Mouse (Mus musculus) spleen, adult 2 months (tissue): Measurements from ENCODE around the gene Usp12. TPM values are rescaled to one million over a fixed set of nuclear protein-coding genes. Genes with fewer than 3 reads are reported as not detected.

Source experiments
- DNase-seq, 2 experiments: peaks; one replicate each; pipeline versions ENCODE4 v3.0.0 to v3.0.0-alpha.2; 2012 to 2021; ENCODE audit warnings: low spot score in 2 of 2, low read depth in 1 of 2
- H3K27ac ChIP-seq: fragments of 200-500 bp; 2 replicates; pipeline ENCODE4 v1.5.1; 2012; ENCODE audit warnings: low read length, inconsistent platforms; ENCODE audit not compliant: insufficient read depth
- H3K27me3 ChIP-seq: fragments of 200-500 bp; 2 replicates; pipeline ENCODE4 v1.6.1; 2012; ENCODE audit warnings: mild to moderate bottlenecking, moderate library complexity, low read length, inconsistent platforms; ENCODE audit not compliant: control insufficient read depth, insufficient read depth
- H3K36me3 ChIP-seq: fragments of 200-500 bp; 2 replicates; pipeline ENCODE4 v1.6.1; 2012; ENCODE audit warnings: mild to moderate bottlenecking, low read length, inconsistent platforms; ENCODE audit not compliant: control insufficient read depth, insufficient read depth
- H3K4me1 ChIP-seq: fragments of 200-500 bp; 2 replicates; pipeline ENCODE4 v1.6.1; 2011; ENCODE audit warnings: inconsistent platforms; ENCODE audit not compliant: control insufficient read depth, insufficient read depth, insufficient read length
- H3K4me3 ChIP-seq: fragments of 200-500 bp; 2 replicates; pipeline ENCODE4 v1.5.1; 2011; ENCODE audit warnings: mild to moderate bottlenecking, inconsistent platforms; ENCODE audit not compliant: insufficient read depth, insufficient read length; ENCODE audit errors: extremely low read depth
- CTCF ChIP-seq: fragments of 200-500 bp; IDR thresholded peaks from 2 replicates; pipeline ENCODE4 v1.5.1; 2011; ENCODE audit warnings: mild to moderate bottlenecking, inconsistent platforms; ENCODE audit not compliant: insufficient read depth, insufficient read length, insufficient replicate concordance; ENCODE audit errors: extremely low read depth
- POLR2A ChIP-seq: fragments of 200-500 bp; IDR thresholded peaks from 2 replicates; pipeline ENCODE4 v1.6.1; 2011; ENCODE audit warnings: low read depth, low read length, inconsistent platforms
- WGBS: fragments of 180-500 bp; shearing (Covaris S2); methylation state at CpG from one replicate; pipeline ENCODE4 v1.1.7; 2018; 5-methylcytosine and 5-hydroxymethylcytosine counted together
- polyA plus RNA-seq: library from polyadenylated mRNA; depleted of rRNA; stranded (reverse); fragments of >200 nt; gene quantifications from 2 replicates; pipeline ENCODE4 v1.2.3, GENCODE M21; 2012; rRNA removed

The Usp12 gene
- 14.0 and 14.3 TPM in 2 replicates for polyA plus RNA-seq

- DNase-seq = peak; percentile 90 to 97
- Histone ChIP-seq H3K27me3 (no peaks in the 10 kb centered on the region), H3K4me3 (peak within 1 kb of the TSS; percentile 80), H3K36me3 (no peaks in the 10 kb centered on the region), H3K27ac (peak within 1 kb of the TSS; percentile 89), H3K4me1 (peaks cover 25% of the 10 kb centered on the region)
- 2% methylated on average over 35 of the region's 51 CpGs for WGBS
- TF ChIP-seq CTCF (no peak), POLR2A (no peak)
These were observed at the start of gene Usp12 for GRCm38 (mm10) chr5:146794853-146795252. Gene Usp12 (minus strand): TSS chr5:146795006.

- Histone ChIP-seq H3K4me1 (peaks cover 8% of the 10 kb centered on the region), H3K27ac (peak overlapping the region; percentile 23; the same call in 1 of the 2 replicates), H3K4me3 (peak overlapping the region; percentile 54; the same call in 1 of the 2 replicates), H3K36me3 (no peaks in the 10 kb centered on the region), H3K27me3 (peaks cover 9% of the 10 kb centered on the region)
- DNase-seq = no peak
- peak; percentile 27; the same call in 1 of the 2 replicates for TF ChIP-seq CTCF
- no peak for TF ChIP-seq POLR2A
- whole genome bisulfite sequencing = 22% methylated on average over 6 of the region's 6 CpGs
These were observed 49.6 kb upstream of the Usp12 start for GRCm38 (mm10) chr5:146844301-146844941.

DNA sequence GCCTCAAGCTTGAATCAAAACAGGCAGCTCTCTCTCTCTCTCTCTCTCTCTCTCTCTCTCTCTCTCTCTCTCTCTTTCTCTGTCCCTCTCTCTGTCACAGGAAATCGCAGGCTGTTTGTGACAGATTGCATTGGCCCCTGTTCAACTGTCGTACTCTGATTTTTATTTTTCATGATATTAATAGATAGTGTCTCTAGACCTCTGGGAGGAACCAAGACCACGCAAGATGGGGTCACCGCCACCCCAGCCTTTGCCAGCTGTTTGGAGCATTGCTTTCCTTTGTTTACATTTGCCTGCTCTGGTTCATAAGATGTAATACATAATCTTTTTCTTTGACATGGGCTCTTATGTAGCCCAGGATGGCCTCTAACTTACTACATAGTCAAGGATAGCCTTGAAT is 47.2 kb upstream of the Usp12 start:
- H3K36me3 ChIP-seq = peaks cover 5% of the 10 kb centered on the region; the same call in 1 of the 2 replicates
- TF ChIP-seq POLR2A = no peak
- TF ChIP-seq CTCF = no peak
- no peak overlapping the region for H3K27ac ChIP-seq
- 80% methylated on average over 4 of the region's 4 CpGs for WGBS
- DNase-seq = no peak
- H3K4me1 ChIP-seq = peaks cover 8% of the 10 kb centered on the region
- peaks cover 9% of the 10 kb centered on the region for H3K27me3 ChIP-seq
- H3K4me3 ChIP-seq = no peak overlapping the region

DNA sequence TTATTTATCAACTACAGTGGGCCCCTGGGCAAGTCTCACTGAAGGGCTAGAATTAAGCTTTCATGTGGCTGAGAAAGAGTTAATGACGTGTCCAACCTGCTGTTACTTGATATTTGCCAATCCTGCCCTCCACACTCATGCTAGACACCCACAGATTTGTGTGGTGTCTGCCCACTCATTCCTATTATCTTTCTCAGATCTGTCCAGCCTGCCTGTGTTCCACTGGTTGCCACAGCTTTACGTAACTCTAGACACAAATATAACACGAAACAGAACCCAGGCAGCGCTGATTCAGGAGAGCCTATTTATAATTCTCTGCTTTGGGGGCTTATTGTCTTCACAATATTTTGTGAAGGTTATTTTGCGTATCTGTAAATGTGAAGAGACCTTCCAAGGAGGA is 46.5 kb upstream of the Usp12 start:
- WGBS = 80% methylated on average over 5 of the region's 5 CpGs

GRCm38 (mm10) chr5:146840422-146840821 is 45.6 kb upstream of the Usp12 start:
- Histone ChIP-seq H3K27me3 (peaks cover 6% of the 10 kb centered on the region; the same call in 1 of the 2 replicates), H3K27ac (no peak overlapping the region), H3K4me1 (peaks cover 8% of the 10 kb centered on the region), H3K36me3 (peaks cover 14% of the 10 kb centered on the region), H3K4me3 (no peak overlapping the region)
- no peak for DNase-seq
- WGBS = 85% methylated on average over 4 of the region's 4 CpGs
- TF ChIP-seq CTCF (no peak), POLR2A (no peak)

More for the DNA sequence above, 46.5 kb upstream of the Usp12 start:
- Histone ChIP-seq H3K4me1 (peaks cover 8% of the 10 kb centered on the region), H3K36me3 (peaks cover 10% of the 10 kb centered on the region), H3K4me3 (no peak overlapping the region), H3K27me3 (peaks cover 9% of the 10 kb centered on the region), H3K27ac (no peak overlapping the region)
- TF ChIP-seq CTCF = no peak
- TF ChIP-seq POLR2A = no peak
- no peak for DNase-seq

DNA sequence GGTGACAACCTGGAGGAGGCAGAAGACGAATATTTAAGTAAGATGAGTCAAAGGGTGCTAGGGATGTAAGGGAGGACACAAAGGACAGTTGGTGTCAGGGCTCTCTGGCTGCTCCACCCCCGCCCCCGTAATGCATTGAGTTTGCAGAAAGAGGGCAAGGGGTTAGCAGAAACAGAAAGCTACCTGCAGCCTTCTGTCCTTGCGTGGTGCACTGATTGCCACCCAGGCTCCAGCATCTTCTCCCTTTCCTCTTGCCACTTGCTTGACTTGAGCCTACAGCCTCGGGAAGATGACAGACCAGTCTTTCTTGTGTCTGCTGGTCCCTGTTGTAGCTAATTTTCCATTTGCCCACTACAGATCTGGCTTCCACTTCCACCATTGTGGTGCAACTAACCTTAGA is 45.0 kb upstream of the Usp12 start:
- no peak for TF ChIP-seq POLR2A
- TF ChIP-seq CTCF = no peak
- Histone ChIP-seq H3K36me3 (peaks cover 19% of the 10 kb centered on the region), H3K27ac (no peak overlapping the region), H3K4me1 (peaks cover 3% of the 10 kb centered on the region), H3K27me3 (peaks cover 1% of the 10 kb centered on the region; the same call in 1 of the 2 replicates), H3K4me3 (no peak overlapping the region)
- WGBS = 90% methylated on average over 5 of the region's 5 CpGs
- no peak for DNase-seq

DNA sequence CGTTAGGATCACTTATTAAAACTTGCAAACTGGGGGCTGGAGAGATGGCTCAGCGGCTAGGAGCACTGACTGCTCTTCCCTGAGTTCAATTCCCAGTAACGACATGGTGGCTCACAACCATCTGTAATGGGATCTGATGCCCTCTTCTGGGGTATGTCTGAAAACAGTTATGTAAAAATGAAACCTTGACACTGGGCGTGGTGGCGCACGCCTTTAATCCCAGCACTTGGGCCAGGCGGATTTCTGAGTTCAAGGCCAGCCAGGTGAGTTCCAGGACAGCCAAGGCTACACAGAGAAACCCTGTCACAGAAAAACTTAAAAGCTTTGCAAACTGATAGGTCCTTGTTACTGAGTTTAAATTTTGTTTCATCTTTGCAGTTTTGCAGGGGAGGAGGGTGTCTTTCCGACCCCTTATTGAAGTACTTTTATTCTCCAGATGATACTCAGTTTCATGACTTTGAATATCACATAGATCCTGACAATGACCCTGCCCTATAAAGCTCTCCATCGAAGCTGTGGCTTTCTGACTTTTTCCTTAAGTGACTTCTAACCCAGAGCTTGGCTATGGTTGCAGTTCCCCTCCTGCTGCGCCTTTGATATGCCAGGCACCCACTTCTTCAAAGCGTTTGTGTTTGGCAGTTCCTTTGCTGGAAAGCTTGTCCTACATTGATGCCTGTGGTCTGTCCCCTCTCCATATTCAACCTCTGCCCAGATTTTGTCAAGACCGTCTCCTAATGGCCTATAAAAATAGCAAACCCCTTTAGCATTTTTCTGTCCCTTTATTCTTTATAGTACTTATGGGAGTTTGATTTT is 44.2 kb upstream of the Usp12 start:
- H3K4me3 ChIP-seq = no peak overlapping the region
- no peaks in the 10 kb centered on the region for H3K4me1 ChIP-seq
- peaks cover 20% of the 10 kb centered on the region for H3K36me3 ChIP-seq
- no peaks in the 10 kb centered on the region for H3K27me3 ChIP-seq
- DNase-seq = no peak
- 71% methylated on average over 12 of the region's 12 CpGs for WGBS
- H3K27ac ChIP-seq = no peak overlapping the region
- TF ChIP-seq POLR2A (no peak), CTCF (no peak)
